Mouse (Mus musculus) CH12.LX (cell line): ENCODE data around the gene Ppil1.

Experiments used
- CTCF ChIP-seq, 2 experiments: IDR thresholded peaks in 1 of 2; conservative IDR thresholded peaks in 1 of 2; 2 replicates each; pipeline ENCODE4 v1.5.1; 2011 to 2012; ENCODE audit warnings: low read depth in 2 of 2, low read length in 2 of 2, improper control_type of control experiment in 1 of 2, inconsistent platforms in 1 of 2, mild to moderate bottlenecking in 1 of 2, moderate library complexity in 1 of 2
- E2F4 ChIP-seq: IDR thresholded peaks from 2 replicates; pipeline ENCODE4 v1.6.1; 2011; ENCODE audit warnings: low read depth, low read length, improper control_type of control experiment; ENCODE audit not compliant: insufficient replicate concordance
- EP300 ChIP-seq: IDR thresholded peaks from 2 replicates; pipeline ENCODE4 v1.6.1; 2011; ENCODE audit warnings: low read length, improper control_type of control experiment
- IRF4 ChIP-seq: IDR thresholded peaks from 2 replicates; pipeline ENCODE4 v1.6.1; 2014; ENCODE audit warnings: low read depth, mild to moderate bottlenecking, inconsistent platforms, low read length, improper control_type of control experiment
- MAX ChIP-seq: IDR thresholded peaks from 2 replicates; pipeline ENCODE4 v1.6.1; 2011; ENCODE audit warnings: low read length, improper control_type of control experiment
- MEF2A ChIP-seq: IDR thresholded peaks from 2 replicates; pipeline ENCODE4 v1.6.1; 2014; ENCODE audit warnings: low read depth, mild to moderate bottlenecking, inconsistent platforms, low read length, improper control_type of control experiment, borderline replicate concordance
- MYC ChIP-seq: IDR thresholded peaks from 2 replicates; pipeline ENCODE4 v1.6.1; 2011; ENCODE audit warnings: low read depth, mild to moderate bottlenecking, improper control_type of control experiment, low read length
- NRF1 ChIP-seq: IDR thresholded peaks from 2 replicates; pipeline ENCODE4 v1.6.1; 2014; ENCODE audit warnings: low read depth, mild to moderate bottlenecking, inconsistent platforms, low read length, improper control_type of control experiment, moderate library complexity
- ZMIZ1 ChIP-seq: IDR thresholded peaks from 2 replicates; pipeline ENCODE4 v1.6.1; 2012; ENCODE audit warnings: low read depth, mild to moderate bottlenecking, inconsistent platforms, low read length, improper control_type of control experiment

GRCm38 (mm10) chr17:29267931-29268681, 4.1 kb upstream of the Ppil1 start:
- TF ChIP-seq EP300 = no peak
- TF ChIP-seq MAX = no peak
- TF ChIP-seq IRF4 = no peak
- no peak for TF ChIP-seq CTCF (conservative IDR thresholded peaks at IDR 0.05 in 1 of 2, IDR thresholded peaks at IDR 0.05 in 1 of 2; ENCODE audit: low read depth in 2 of 2, low read length in 2 of 2)
- TF ChIP-seq E2F4 = no peak
- no peak for TF ChIP-seq ZMIZ1
- no peak for TF ChIP-seq MEF2A
- no peak for TF ChIP-seq MYC
- no peak for TF ChIP-seq NRF1
